Mouse (Mus musculus) MEL (cell line): Measurements from ENCODE around the gene Commd3. TPM values are rescaled to one million over a fixed set of nuclear protein-coding genes. Genes with fewer than 3 reads are reported as not detected.

Experiments used
- DNase-seq: peaks from one replicate; pipeline ENCODE4 v3.0.0; 2011; ENCODE audit warnings: low read depth, low spot score
- H3K27ac ChIP-seq: 2 replicates; pipeline ENCODE4 v1.5.1; 2012; ENCODE audit warnings: low read depth, mild to moderate bottlenecking, control low read depth, low read length, moderate library complexity; ENCODE audit not compliant: control insufficient read depth
- H3K27me3 ChIP-seq, 2 experiments: fragments of 150-350 bp in 1 of 2; sonication (generic) in 1 of 2; 2 replicates each; pipeline ENCODE4 v1.6.1; 2012; ENCODE audit warnings: low read length in 2 of 2, mild to moderate bottlenecking in 2 of 2, improper control_type of control experiment in 1 of 2, moderate library complexity in 1 of 2; ENCODE audit not compliant: insufficient read depth in 2 of 2, control insufficient read depth in 1 of 2
- H3K36me3 ChIP-seq, 2 experiments: 2 replicates each; pipeline ENCODE4 v1.6.1; 2012 to 2014; ENCODE audit warnings: low read length in 2 of 2, improper control_type of control experiment in 1 of 2, inconsistent platforms in 1 of 2, mild to moderate bottlenecking in 1 of 2; ENCODE audit not compliant: insufficient read depth in 2 of 2, control insufficient read depth in 1 of 2
- H3K4me1 ChIP-seq, 2 experiments: fragments of 150-350 bp in 1 of 2; sonication (generic) in 1 of 2; 2 replicates each; pipeline ENCODE4 v1.6.1; 2012; ENCODE audit warnings: low read length in 2 of 2, improper control_type of control experiment in 1 of 2, mild to moderate bottlenecking in 1 of 2; ENCODE audit not compliant: insufficient read depth in 2 of 2, control insufficient read depth in 1 of 2
- H3K4me3 ChIP-seq, 2 experiments: fragments of 150-350 bp in 1 of 2; sonication (generic) in 1 of 2; 2 replicates each; pipeline ENCODE4 v1.5.1; 2012; ENCODE audit warnings: low read depth in 2 of 2, low read length in 2 of 2, mild to moderate bottlenecking in 2 of 2, moderate library complexity in 2 of 2, control low read depth in 1 of 2, improper control_type of control experiment in 1 of 2; ENCODE audit not compliant: control insufficient read depth in 1 of 2, insufficient read depth in 1 of 2
- H3K79me2 ChIP-seq: 2 replicates; pipeline ENCODE4 v1.6.1; 2012; ENCODE audit warnings: mild to moderate bottlenecking, low read length, moderate library complexity; ENCODE audit not compliant: control insufficient read depth, poor library complexity, insufficient read depth
- H3K9ac ChIP-seq: 2 replicates; pipeline ENCODE4 v1.6.1; 2012; ENCODE audit warnings: low read depth, mild to moderate bottlenecking, control low read depth, low read length, moderate library complexity; ENCODE audit not compliant: control insufficient read depth, poor library complexity, severe bottlenecking
- H3K9me3 ChIP-seq: fragments of 150-350 bp; sonication (generic); replicated peaks from 2 replicates; pipeline ENCODE4 v1.6.1; 2012; ENCODE audit warnings: mild to moderate bottlenecking, low read length, improper control_type of control experiment, moderate library complexity; ENCODE audit not compliant: insufficient read depth
- CHD2 ChIP-seq: IDR thresholded peaks from 2 replicates; pipeline ENCODE4 v1.6.1; 2011; ENCODE audit warnings: low read length, improper control_type of control experiment
- E2F4 ChIP-seq: IDR thresholded peaks from 2 replicates; pipeline ENCODE4 v1.6.1; 2011; ENCODE audit warnings: low read depth, low read length, improper control_type of control experiment, borderline replicate concordance
- ELF1 ChIP-seq: IDR thresholded peaks from 2 replicates; pipeline ENCODE4 v1.6.1; 2014; ENCODE audit warnings: low read depth, mild to moderate bottlenecking, inconsistent platforms, low read length, improper control_type of control experiment, moderate library complexity
- GATA1 ChIP-seq: IDR thresholded peaks from 2 replicates; pipeline ENCODE4 v1.6.1; 2011; ENCODE audit warnings: low read depth, low read length, improper control_type of control experiment
- MAFK ChIP-seq: IDR thresholded peaks from 2 replicates; pipeline ENCODE4 v1.6.1; 2011; ENCODE audit warnings: low read depth, mild to moderate bottlenecking, low read length, improper control_type of control experiment, borderline replicate concordance
- MAX ChIP-seq: IDR thresholded peaks from 2 replicates; pipeline ENCODE4 v1.6.1; 2011; ENCODE audit warnings: low read length, improper control_type of control experiment
- MEF2A ChIP-seq: IDR thresholded peaks from 2 replicates; pipeline ENCODE4 v1.6.1; 2014; ENCODE audit warnings: low read depth, mild to moderate bottlenecking, inconsistent platforms, low read length, improper control_type of control experiment; ENCODE audit not compliant: poor library complexity, insufficient replicate concordance, severe bottlenecking; ENCODE audit errors: extremely low read depth
- MXI1 ChIP-seq: IDR thresholded peaks from 2 replicates; pipeline ENCODE4 v1.6.1; 2011; ENCODE audit warnings: mild to moderate bottlenecking, low read depth, low read length, improper control_type of control experiment
- MYB ChIP-seq: IDR thresholded peaks from 2 replicates; pipeline ENCODE4 v1.6.1; 2011; ENCODE audit warnings: mild to moderate bottlenecking, low read depth, low read length, improper control_type of control experiment
- MYC ChIP-seq: IDR thresholded peaks from 2 replicates; pipeline ENCODE4 v1.6.1; 2011; ENCODE audit warnings: low read depth, mild to moderate bottlenecking, low read length, improper control_type of control experiment, moderate library complexity
- NELFE ChIP-seq: IDR thresholded peaks from 2 replicates; pipeline ENCODE4 v1.6.1; 2011; ENCODE audit warnings: low read depth, low read length, improper control_type of control experiment
- NRF1 ChIP-seq: IDR thresholded peaks from 2 replicates; pipeline ENCODE4 v1.6.1; 2014; ENCODE audit warnings: low read depth, mild to moderate bottlenecking, inconsistent platforms, low read length, improper control_type of control experiment, moderate library complexity; ENCODE audit not compliant: poor library complexity, insufficient read depth, severe bottlenecking
- POLR2A ChIP-seq, 2 experiments: IDR thresholded peaks; 2 replicates each; pipeline ENCODE4 v1.6.1; 2011 to 2012; ENCODE audit warnings: low read length in 2 of 2, mild to moderate bottlenecking in 2 of 2, control low read depth in 1 of 2, improper control_type of control experiment in 1 of 2, low read depth in 1 of 2, moderate library complexity in 1 of 2; ENCODE audit not compliant: control insufficient read depth in 1 of 2, insufficient read depth in 1 of 2, poor library complexity in 1 of 2
- RAD21 ChIP-seq: IDR thresholded peaks from 2 replicates; pipeline ENCODE4 v1.6.1; 2011; ENCODE audit warnings: mild to moderate bottlenecking, low read depth, low read length, improper control_type of control experiment
- RCOR1 ChIP-seq: IDR thresholded peaks from 2 replicates; pipeline ENCODE4 v1.6.1; 2012; ENCODE audit warnings: low read depth, mild to moderate bottlenecking, inconsistent platforms, low read length, improper control_type of control experiment
- SIN3A ChIP-seq: IDR thresholded peaks from 2 replicates; pipeline ENCODE4 v1.6.1; 2012; ENCODE audit warnings: low read length, improper control_type of control experiment, inconsistent platforms
- SMC3 ChIP-seq: IDR thresholded peaks from 2 replicates; pipeline ENCODE4 v1.6.1; 2011; ENCODE audit warnings: low read depth, low read length, improper control_type of control experiment
- TBP ChIP-seq: IDR thresholded peaks from 2 replicates; pipeline ENCODE4 v1.8.0; 2011; ENCODE audit warnings: low read depth, low read length, improper control_type of control experiment
- TCF12 ChIP-seq: IDR thresholded peaks from 2 replicates; pipeline ENCODE4 v1.6.1; 2014; ENCODE audit warnings: low read depth, mild to moderate bottlenecking, inconsistent platforms, low read length, improper control_type of control experiment, moderate library complexity
- USF2 ChIP-seq, 2 experiments: IDR thresholded peaks; 2 replicates each; pipeline ENCODE4 v1.6.1; 2011 to 2012; ENCODE audit warnings: improper control_type of control experiment in 2 of 2, low read length in 2 of 2, borderline replicate concordance in 1 of 2, inconsistent platforms in 1 of 2, low read depth in 1 of 2, mild to moderate bottlenecking in 1 of 2; ENCODE audit not compliant: insufficient read depth in 1 of 2
- ZC3H11A ChIP-seq: IDR thresholded peaks from 2 replicates; pipeline ENCODE4 v1.6.1; 2012; ENCODE audit warnings: low read depth, mild to moderate bottlenecking, inconsistent platforms, low read length, improper control_type of control experiment
- ZKSCAN1 ChIP-seq: IDR thresholded peaks from 2 replicates; pipeline ENCODE4 v1.6.1; 2012; ENCODE audit warnings: low read depth, mild to moderate bottlenecking, inconsistent platforms, low read length, improper control_type of control experiment, moderate library complexity
- ZMIZ1 ChIP-seq: IDR thresholded peaks from 2 replicates; pipeline ENCODE4 v1.6.1; 2012; ENCODE audit warnings: low read depth, mild to moderate bottlenecking, inconsistent platforms, low read length, improper control_type of control experiment, moderate library complexity
- ZNF384 ChIP-seq: IDR thresholded peaks from 2 replicates; pipeline ENCODE4 v1.6.1; 2012; ENCODE audit warnings: low read depth, mild to moderate bottlenecking, inconsistent platforms, low read length, improper control_type of control experiment
- polyA plus RNA-seq, 2 experiments: library from polyadenylated mRNA; stranded (reverse) in 1 of 2; unstranded in 1 of 2; fragments of >175 nt in 1 of 2; fragments of >200 nt in 1 of 2; gene quantifications; 2 replicates each; pipeline versions ENCODE4 v1.2.1 to v1.2.4; 2012; ENCODE audit warnings: low replicate concordance in 2 of 2, low read depth in 1 of 2; ENCODE audit not compliant: insufficient read length in 2 of 2, insufficient read depth in 1 of 2, missing spikeins in 1 of 2
- total RNA-seq: library from RNA; depleted of rRNA; stranded (reverse); fragments of 300-350 nt; gene quantifications from 2 replicates; pipeline ENCODE4 v1.2.3, GENCODE M21; 2012

Gene Commd3
- total and polyA plus RNA-seq, 3 experiments = 47.0 to 70.7 TPM; not detected in 1

GRCm38 (mm10) chr2:18713071-18713470 is 40.9 kb downstream of the Commd3 start:
- Histone ChIP-seq H3K36me3 (no peaks in the 10 kb centered on the region), H3K9ac (no peak overlapping the region), H3K79me2 (no peaks in the 10 kb centered on the region), H3K27me3 (peaks cover 0 to 6% of the 10 kb centered on the region in 2 experiments; a peak in 3 of 4 replicates)
- DNase-seq = peak; percentile 8
- no peak for TF ChIP-seq TCF12
- no peak for TF ChIP-seq MXI1
- TF ChIP-seq MAX = no peak
- no peak for TF ChIP-seq E2F4
- TF ChIP-seq MYC = no peak
- TF ChIP-seq ELF1 = no peak
- no peak for TF ChIP-seq SIN3A
- TF ChIP-seq TBP = no peak
- TF ChIP-seq NRF1 = no peak
- no peak for TF ChIP-seq RCOR1
- TF ChIP-seq, all 39 proteins: peak for 0
- Histone ChIP-seq H3K27ac (no peak overlapping the region), H3K9me3 (no peaks in the 10 kb centered on the region), H3K4me3 (no peak overlapping the region), H3K4me1 (no peaks in the 10 kb centered on the region)

DNA sequence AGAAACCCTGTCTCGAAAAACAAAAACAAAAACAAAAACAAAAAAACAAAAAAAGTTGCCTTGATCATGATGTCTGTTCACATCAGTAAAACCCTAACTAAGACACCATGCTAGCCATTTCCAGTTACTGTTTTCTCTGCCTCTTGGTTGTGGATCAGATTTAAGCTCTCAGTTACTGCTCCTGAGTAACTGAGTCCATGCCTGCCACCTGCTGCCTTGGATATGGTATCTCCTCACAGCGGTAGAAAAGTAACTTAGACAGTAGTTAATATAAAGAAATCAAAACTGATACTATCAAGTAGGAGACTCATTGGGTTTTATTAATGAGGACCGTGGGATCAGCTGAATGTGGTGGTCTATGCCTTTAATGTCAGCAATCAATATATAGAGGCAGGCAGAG is 42.2 kb downstream of the Commd3 start:
- Histone ChIP-seq H3K36me3 (no peaks in the 10 kb centered on the region), H3K9me3 (no peaks in the 10 kb centered on the region), H3K27ac (no peak overlapping the region), H3K4me3 (no peak overlapping the region), H3K4me1 (no peaks in the 10 kb centered on the region), H3K27me3 (peaks cover 0 to 9% of the 10 kb centered on the region in 2 experiments; a peak in 3 of 4 replicates), H3K9ac (no peak overlapping the region), H3K79me2 (no peaks in the 10 kb centered on the region)
- no peak for DNase-seq
- TF ChIP-seq GATA1 (no peak), RAD21 (peak; percentile 7; the same call in 1 of the 2 replicates), SMC3 (peak; percentile 23; the same call in 1 of the 2 replicates)

- Histone ChIP-seq H3K4me1 (no peaks in the 10 kb centered on the region), H3K4me3 (no peak overlapping the region), H3K36me3 (no peaks in the 10 kb centered on the region), H3K79me2 (no peaks in the 10 kb centered on the region), H3K27me3 (peaks cover 0 to 3% of the 10 kb centered on the region in 2 experiments; a peak in 1 of 4 replicates), H3K9ac (no peak overlapping the region), H3K9me3 (no peaks in the 10 kb centered on the region), H3K27ac (no peak overlapping the region)
- no peak for DNase-seq
- TF ChIP-seq ZC3H11A (no peak), MAFK (no peak), NELFE (no peak), MYB (no peak), ZNF384 (no peak), RCOR1 (no peak), ZKSCAN1 (no peak), NRF1 (no peak), POLR2A (IDR thresholded peaks at IDR 0.05; ENCODE audit: control insufficient read depth in 1 of 2, insufficient read depth in 1 of 2, low read depth in 1 of 2, low read length in 2 of 2, poor library complexity in 1 of 2) (no peak), MEF2A (no peak), CHD2 (no peak), TCF12 (no peak), USF2 (IDR thresholded peaks at IDR 0.05; ENCODE audit: borderline replicate concordance in 1 of 2, insufficient read depth in 1 of 2, low read depth in 1 of 2, low read length in 2 of 2) (no peak), ZMIZ1 (no peak)
Observed at GRCm38 (mm10) chr2:18718521-18718920, 46.3 kb downstream of the Commd3 start.
